Mouse (Mus musculus) intestine, embryonic 14.5 days (tissue): ENCODE measurements around the gene Pacsin2. TPM values are rescaled to one million over a fixed set of nuclear protein-coding genes. Genes with fewer than 3 reads are reported as not detected.
A peak's percentile ranks its signal among the peaks of the same experiment; 100 is the strongest.
"Not testable (repeated sequence)": the region's sequence is repeated elsewhere in the genome, so short reads cannot be mapped to it uniquely, and the experiment has no call there.

Source experiments
- ATAC-seq: fragments of 200-750 bp; cut with Nextera tagmentation; replicated peaks from 2 replicates; pipeline ENCODE4 v1.8.0; 2017; ENCODE audit warnings: low read depth, moderate number of reproducible peaks, moderate TSS enrichment, moderate library complexity; ENCODE audit not compliant: low FRiP score, low TSS enrichment
- DNase-seq: peaks from one replicate; pipeline ENCODE4 v3.0.0-alpha.2; 2018; ENCODE audit warnings: low spot score
- H3K27ac ChIP-seq: fragments of 300-500 bp; sonication (generic); 2 replicates; pipeline ENCODE4 v1.5.1; 2014; ENCODE audit warnings: low read depth, mild to moderate bottlenecking, control low read depth
- H3K27me3 ChIP-seq: fragments of 300-500 bp; sonication (generic); replicated peaks from 2 replicates; pipeline ENCODE4 v1.6.1; 2014; ENCODE audit warnings: low read length, control low read depth; ENCODE audit not compliant: control insufficient read depth, insufficient read depth
- H3K36me3 ChIP-seq: fragments of 300-500 bp; sonication (generic); 2 replicates; pipeline ENCODE4 v1.6.1; 2014; ENCODE audit warnings: low read length, control low read depth; ENCODE audit not compliant: control insufficient read depth, insufficient read depth
- H3K4me1 ChIP-seq: fragments of 300-500 bp; sonication (generic); replicated peaks from 2 replicates; pipeline ENCODE4 v1.6.1; 2014; ENCODE audit warnings: low read length, control low read depth, mixed read lengths; ENCODE audit not compliant: control insufficient read depth, insufficient read depth
- H3K4me2 ChIP-seq: fragments of 300-500 bp; sonication (generic); 2 replicates; pipeline ENCODE4 v1.6.1; 2014; ENCODE audit warnings: low read length
- H3K4me3 ChIP-seq: fragments of 300-500 bp; sonication (generic); 2 replicates; pipeline ENCODE4 v1.5.1; 2014; ENCODE audit warnings: low read depth, low read length, control low read depth, mixed read lengths
- H3K9ac ChIP-seq: fragments of 300-500 bp; sonication (generic); 2 replicates; pipeline ENCODE4 v1.6.1; 2014; ENCODE audit warnings: mild to moderate bottlenecking, low read length
- H3K9me3 ChIP-seq: fragments of 300-500 bp; sonication (generic); 2 replicates; pipeline ENCODE4 v1.6.1; 2016; ENCODE audit warnings: low read length, control low read depth; ENCODE audit not compliant: control insufficient read depth
- WGBS: fragments of 180-500 bp; shearing (Covaris S2); extraction: QIAGEN DNeasy Blood & Tissue Kit; methylation state at CpG from one replicate; pipeline ENCODE4 v1.1.7; 2014; 5-methylcytosine and 5-hydroxymethylcytosine counted together
- polyA plus RNA-seq: library from polyadenylated mRNA; unstranded; fragments of >200 nt; fragmentation: Nextera tagmentation; extraction: Ambion mirVana; gene quantifications from 2 replicates; pipeline ENCODE4 v1.2.1, GENCODE M21; 2014

Pacsin2 gene
- polyA plus RNA-seq, 1 experiment from 2014 or later, result 63.9 TPM

GRCm38 (mm10) chr15:83405866-83406265, 58.5 kb downstream of the Pacsin2 start:
- not testable (repeated sequence) for H3K27me3 ChIP-seq, H3K9me3 ChIP-seq, H3K4me3 ChIP-seq, H3K9ac ChIP-seq, DNase-seq, H3K36me3 ChIP-seq, H3K4me2 ChIP-seq, H3K27ac ChIP-seq
- peaks cover 16% of the 10 kb centered on the region for H3K4me1 ChIP-seq
- WGBS, result 86% methylated on average over 16 of the region's 40 CpGs
- peak; percentile 55; the same call in 1 of the 2 replicates for ATAC-seq

GRCm38 (mm10) chr15:83404008-83404407, 60.4 kb downstream of the Pacsin2 start:
- ATAC-seq, result no peak
- H3K36me3 ChIP-seq, result peaks cover 6% of the 10 kb centered on the region; the same call in 1 of the 2 replicates
- no peaks in the 10 kb centered on the region for H3K27me3 ChIP-seq
- H3K9me3 ChIP-seq, result no peaks in the 10 kb centered on the region
- DNase-seq, result no peak
- H3K4me3 ChIP-seq, result no peak overlapping the region
- 87% methylated on average over 3 of the region's 3 CpGs for WGBS
- H3K27ac ChIP-seq, result no peak overlapping the region
- H3K4me1 ChIP-seq, result peaks cover 5% of the 10 kb centered on the region; the same call in 1 of the 2 replicates
- H3K4me2 ChIP-seq, result no peak overlapping the region
- H3K9ac ChIP-seq, result no peak overlapping the region

- no peak overlapping the region for H3K4me2 ChIP-seq
- DNase-seq (no peak), ATAC-seq (no peak)
- H3K9ac ChIP-seq, result no peak overlapping the region
- H3K27me3 ChIP-seq, result no peaks in the 10 kb centered on the region
- H3K4me3 ChIP-seq, result no peak overlapping the region
- no peaks in the 10 kb centered on the region for H3K9me3 ChIP-seq
- no peaks in the 10 kb centered on the region; the same call in 1 of the 2 replicates for H3K4me1 ChIP-seq
- no peak overlapping the region for H3K27ac ChIP-seq
- H3K36me3 ChIP-seq, result peaks cover 6% of the 10 kb centered on the region; the same call in 1 of the 2 replicates
- 80% methylated on average over 5 of the region's 5 CpGs for WGBS
These were observed 61.4 kb downstream of the Pacsin2 start for GRCm38 (mm10) chr15:83403016-83403415.

DNA sequence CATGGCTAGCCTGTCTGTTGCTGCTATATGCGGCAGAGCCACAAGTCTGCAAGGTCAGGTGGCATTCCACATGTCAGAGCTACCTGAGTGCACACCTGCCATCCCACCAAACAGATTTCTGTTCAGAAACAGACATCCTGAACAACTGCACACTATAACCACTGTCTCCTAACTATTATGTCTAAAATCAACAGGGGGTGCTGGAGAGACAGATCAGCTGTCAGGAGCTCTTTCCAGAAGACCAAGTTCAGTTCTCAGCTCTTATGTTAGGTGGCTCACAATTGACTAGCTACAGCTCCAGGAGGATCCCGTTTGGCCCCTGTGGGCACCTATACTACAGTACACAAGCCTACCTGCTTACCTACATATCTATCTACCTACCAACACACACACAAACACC, 71.7 kb downstream of the Pacsin2 start:
- no peaks in the 10 kb centered on the region for H3K27me3 ChIP-seq
- ATAC-seq (no peak), DNase-seq (no peak)
- H3K36me3 ChIP-seq, result peaks cover 34% of the 10 kb centered on the region
- WGBS, result 83% methylated on average over 2 of the region's 2 CpGs
- H3K9me3 ChIP-seq, result no peaks in the 10 kb centered on the region
- no peaks in the 10 kb centered on the region for H3K4me1 ChIP-seq
- no peak overlapping the region for H3K4me3 ChIP-seq
- H3K9ac ChIP-seq, result no peak overlapping the region
- no peak overlapping the region for H3K4me2 ChIP-seq
- no peak overlapping the region for H3K27ac ChIP-seq

DNA sequence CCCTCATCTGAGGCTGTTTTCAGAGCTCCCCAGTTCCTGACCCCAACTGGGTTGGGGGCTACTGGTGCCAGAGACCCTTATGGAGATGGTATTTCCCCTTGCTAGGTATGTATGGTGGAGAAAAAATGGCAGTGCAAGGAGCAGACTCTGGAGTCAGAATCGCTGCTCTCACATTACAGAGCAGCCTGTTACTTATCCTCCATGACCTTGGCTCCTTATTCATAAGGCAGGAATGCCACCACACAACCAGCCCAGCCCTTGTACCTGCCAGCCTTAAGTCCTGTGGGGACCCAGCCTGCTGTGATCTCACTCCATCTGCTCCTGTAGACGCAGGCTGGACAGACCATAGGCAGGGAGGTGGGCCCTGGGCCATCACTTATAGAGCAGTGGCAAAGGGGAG, 76.5 kb downstream of the Pacsin2 start:
- peaks cover 71% of the 10 kb centered on the region for H3K36me3 ChIP-seq
- no peaks in the 10 kb centered on the region for H3K9me3 ChIP-seq
- no peak for DNase-seq
- H3K4me2 ChIP-seq, result no peak overlapping the region
- WGBS, result 83% methylated on average over 2 of the region's 2 CpGs
- H3K4me1 ChIP-seq, result no peaks in the 10 kb centered on the region
- no peak for ATAC-seq
- H3K4me3 ChIP-seq, result no peak overlapping the region
- H3K27ac ChIP-seq, result no peak overlapping the region
- no peak overlapping the region for H3K9ac ChIP-seq
- no peaks in the 10 kb centered on the region for H3K27me3 ChIP-seq

GRCm38 (mm10) chr15:83383633-83384032, 80.8 kb downstream of the Pacsin2 start:
- H3K36me3 ChIP-seq, result peaks cover 85% of the 10 kb centered on the region
- no peak for ATAC-seq

DNA sequence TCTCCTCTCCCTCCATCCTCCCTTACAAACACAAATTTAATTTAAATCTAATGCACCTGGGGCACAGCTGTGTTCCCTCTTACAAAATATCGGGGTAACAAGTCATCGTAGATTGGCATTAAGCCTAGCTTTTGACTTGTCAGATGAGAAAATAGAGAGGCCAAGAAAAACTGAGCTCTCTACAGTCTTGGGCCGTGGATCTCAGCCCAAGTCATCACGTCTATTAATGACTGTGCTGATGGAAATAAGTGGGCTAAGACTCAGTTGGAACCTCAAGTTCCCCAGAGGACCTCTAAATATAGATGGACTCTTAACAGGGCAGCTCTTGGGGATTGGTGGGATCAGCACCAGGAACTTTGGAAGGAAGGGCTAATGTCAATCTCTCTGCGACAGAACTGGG, 81.3 kb downstream of the Pacsin2 start:
- peaks cover 85% of the 10 kb centered on the region for H3K36me3 ChIP-seq
- no peaks in the 10 kb centered on the region for H3K27me3 ChIP-seq
- DNase-seq (no peak), ATAC-seq (no peak)
- no peak overlapping the region for H3K9ac ChIP-seq
- no peak overlapping the region for H3K27ac ChIP-seq
- 94% methylated on average over 5 of the region's 5 CpGs for WGBS
- H3K4me2 ChIP-seq, result no peak overlapping the region
- no peaks in the 10 kb centered on the region for H3K4me1 ChIP-seq
- no peak overlapping the region for H3K4me3 ChIP-seq
- no peaks in the 10 kb centered on the region for H3K9me3 ChIP-seq

More at GRCm38 (mm10) chr15:83383633-83384032, 80.8 kb downstream of the Pacsin2 start:
- no peak for DNase-seq
- H3K9me3 ChIP-seq, result no peaks in the 10 kb centered on the region
- H3K9ac ChIP-seq, result no peak overlapping the region
- H3K27me3 ChIP-seq, result no peaks in the 10 kb centered on the region
- no peak overlapping the region for H3K4me2 ChIP-seq
- H3K4me3 ChIP-seq, result no peak overlapping the region
- no peak overlapping the region for H3K27ac ChIP-seq
- WGBS, result 83% methylated on average over 2 of the region's 2 CpGs
- no peaks in the 10 kb centered on the region for H3K4me1 ChIP-seq

- no peak for DNase-seq
- Histone ChIP-seq H3K27ac (no peak overlapping the region), H3K9ac (no peak overlapping the region), H3K4me2 (no peak overlapping the region), H3K4me1 (no peaks in the 10 kb centered on the region), H3K9me3 (no peaks in the 10 kb centered on the region), H3K4me3 (no peak overlapping the region), H3K36me3 (peaks cover 86% of the 10 kb centered on the region), H3K27me3 (no peaks in the 10 kb centered on the region)
- WGBS, result 93% methylated on average over 4 of the region's 4 CpGs
- no peak for ATAC-seq
These were observed 81.9 kb downstream of the Pacsin2 start for GRCm38 (mm10) chr15:83382467-83382866.

- no peak for DNase-seq
- Histone ChIP-seq H3K4me3 (no peak overlapping the region), H3K27me3 (no peaks in the 10 kb centered on the region), H3K9me3 (no peaks in the 10 kb centered on the region), H3K4me1 (0 out of 2 replicates have a peak, but pooled peaks cover 4% of the 10 kb centered on the region), H3K9ac (no peak overlapping the region), H3K27ac (no peak overlapping the region), H3K4me2 (no peak overlapping the region), H3K36me3 (peaks cover 53% of the 10 kb centered on the region)
- 67% methylated on average over 4 of the region's 4 CpGs for WGBS
- ATAC-seq, result no peak
These were observed 87.3 kb downstream of the Pacsin2 start for GRCm38 (mm10) chr15:83377153-83377552.
